Mouse (Mus musculus) CH12.LX (cell line): Measurements from ENCODE around the gene Ccdc50. TPM values are rescaled to one million over a fixed set of nuclear protein-coding genes. Genes with fewer than 3 reads are reported as not detected.

Experiments used
- DNase-seq: peaks from one replicate; pipeline ENCODE4 v3.0.0-alpha.2; 2013; ENCODE audit errors: extremely low read depth
- H3K27ac ChIP-seq: 2 replicates; pipeline ENCODE4 v1.5.1; 2012; ENCODE audit warnings: low read depth, mild to moderate bottlenecking, control low read depth, moderate library complexity; ENCODE audit not compliant: insufficient read depth
- H3K27me3 ChIP-seq: replicated peaks from 2 replicates; pipeline ENCODE3; 2012; ENCODE audit warnings: inconsistent platforms
- H3K36me3 ChIP-seq, 2 experiments: replicated peaks in 1 of 2; 2 replicates each; pipeline versions ENCODE3 to v1.6.1; 2012; ENCODE audit warnings: inconsistent platforms in 1 of 2, low read length in 1 of 2, mild to moderate bottlenecking in 1 of 2, mixed read lengths in 1 of 2, moderate library complexity in 1 of 2; ENCODE audit not compliant: control insufficient read depth in 1 of 2, insufficient read depth in 1 of 2
- H3K4me1 ChIP-seq, 2 experiments: 2 replicates each; pipeline ENCODE4 v1.6.1; 2012; ENCODE audit warnings: inconsistent platforms in 1 of 2, moderate library complexity in 1 of 2; ENCODE audit not compliant: insufficient read depth in 2 of 2, control insufficient read depth in 1 of 2
- H3K4me2 ChIP-seq: 2 replicates; pipeline ENCODE4 v1.6.1; 2012; ENCODE audit warnings: low read depth, mild to moderate bottlenecking, control low read depth; ENCODE audit not compliant: poor library complexity, insufficient read depth, severe bottlenecking
- H3K4me3 ChIP-seq, 3 experiments: fragments of 150-350 bp in 1 of 3; sonication (generic) in 1 of 3; replicated peaks in 1 of 3; 2 replicates each; pipeline versions ENCODE3 to v1.5.1; 2011 to 2012; ENCODE audit warnings: low read depth in 2 of 3, low read length in 2 of 3, mild to moderate bottlenecking in 2 of 3, moderate library complexity in 2 of 3, control low read depth in 1 of 3, improper control_type of control experiment in 1 of 3, inconsistent platforms in 1 of 3, mixed read lengths in 1 of 3; ENCODE audit not compliant: poor library complexity in 1 of 3
- H3K79me2 ChIP-seq: replicated peaks from 2 replicates; pipeline ENCODE4 v1.6.1; 2012; ENCODE audit warnings: mild to moderate bottlenecking, moderate library complexity; ENCODE audit not compliant: control insufficient read depth, poor library complexity, insufficient read depth, severe bottlenecking; ENCODE audit errors: extremely low read depth
- H3K9ac ChIP-seq: 2 replicates; pipeline ENCODE4 v1.6.1; 2012; ENCODE audit warnings: low read depth, mild to moderate bottlenecking, control low read depth, moderate library complexity; ENCODE audit not compliant: insufficient read depth
- H3K9me3 ChIP-seq: replicated peaks from 2 replicates; pipeline ENCODE3; 2012; ENCODE audit warnings: low read length, inconsistent platforms, mixed read lengths
- BHLHE40 ChIP-seq: IDR thresholded peaks from 2 replicates; pipeline ENCODE4 v1.6.1; 2011; ENCODE audit warnings: mild to moderate bottlenecking, low read depth, low read length, improper control_type of control experiment
- CHD1 ChIP-seq: IDR thresholded peaks from 2 replicates; pipeline ENCODE4 v1.6.1; 2012; ENCODE audit warnings: low read depth, low read length, improper control_type of control experiment, inconsistent platforms
- CHD2 ChIP-seq: IDR thresholded peaks from 2 replicates; pipeline ENCODE4 v1.6.1; 2011; ENCODE audit warnings: low read length, improper control_type of control experiment
- CTCF ChIP-seq, 2 experiments: IDR thresholded peaks in 1 of 2; conservative IDR thresholded peaks in 1 of 2; 2 replicates each; pipeline ENCODE4 v1.5.1; 2011 to 2012; ENCODE audit warnings: low read depth in 2 of 2, low read length in 2 of 2, improper control_type of control experiment in 1 of 2, inconsistent platforms in 1 of 2, mild to moderate bottlenecking in 1 of 2, moderate library complexity in 1 of 2
- E2F4 ChIP-seq: IDR thresholded peaks from 2 replicates; pipeline ENCODE4 v1.6.1; 2011; ENCODE audit warnings: low read depth, low read length, improper control_type of control experiment; ENCODE audit not compliant: insufficient replicate concordance
- EP300 ChIP-seq: IDR thresholded peaks from 2 replicates; pipeline ENCODE4 v1.6.1; 2011; ENCODE audit warnings: low read length, improper control_type of control experiment
- ETS1 ChIP-seq: conservative IDR thresholded peaks from 2 replicates; pipeline ENCODE4 v1.6.1; 2012; ENCODE audit warnings: low read depth, mild to moderate bottlenecking, inconsistent platforms, low read length, improper control_type of control experiment, moderate library complexity
- GABPA ChIP-seq: IDR thresholded peaks from 2 replicates; pipeline ENCODE4 v1.6.1; 2012; ENCODE audit warnings: low read depth, low read length, improper control_type of control experiment, inconsistent platforms; ENCODE audit not compliant: insufficient replicate concordance
- HCFC1 ChIP-seq: IDR thresholded peaks from 2 replicates; pipeline ENCODE4 v1.6.1; 2012; ENCODE audit warnings: low read depth, mild to moderate bottlenecking, inconsistent platforms, low read length, improper control_type of control experiment
- IRF4 ChIP-seq: IDR thresholded peaks from 2 replicates; pipeline ENCODE4 v1.6.1; 2014; ENCODE audit warnings: low read depth, mild to moderate bottlenecking, inconsistent platforms, low read length, improper control_type of control experiment
- JUN ChIP-seq: IDR thresholded peaks from 2 replicates; pipeline ENCODE4 v1.6.1; 2011; ENCODE audit warnings: low read depth, mild to moderate bottlenecking, low read length, improper control_type of control experiment, moderate library complexity; ENCODE audit not compliant: insufficient read depth
- JUND ChIP-seq: conservative IDR thresholded peaks from 2 replicates; pipeline ENCODE4 v1.6.1; 2011; ENCODE audit warnings: low read depth, low read length, improper control_type of control experiment
- KAT2A ChIP-seq: IDR thresholded peaks from 2 replicates; pipeline ENCODE4 v1.6.1; 2012; ENCODE audit warnings: low read length, improper control_type of control experiment, inconsistent platforms; ENCODE audit not compliant: insufficient replicate concordance
- MAFK ChIP-seq: IDR thresholded peaks from 2 replicates; pipeline ENCODE4 v1.6.1; 2011; ENCODE audit warnings: low read length, improper control_type of control experiment; ENCODE audit not compliant: insufficient replicate concordance
- MAX ChIP-seq: IDR thresholded peaks from 2 replicates; pipeline ENCODE4 v1.6.1; 2011; ENCODE audit warnings: low read length, improper control_type of control experiment
- MEF2A ChIP-seq: IDR thresholded peaks from 2 replicates; pipeline ENCODE4 v1.6.1; 2014; ENCODE audit warnings: low read depth, mild to moderate bottlenecking, inconsistent platforms, low read length, improper control_type of control experiment, borderline replicate concordance
- MXI1 ChIP-seq: IDR thresholded peaks from 2 replicates; pipeline ENCODE4 v1.6.1; 2011; ENCODE audit warnings: mild to moderate bottlenecking, low read depth, low read length, improper control_type of control experiment
- MYC ChIP-seq: IDR thresholded peaks from 2 replicates; pipeline ENCODE4 v1.6.1; 2011; ENCODE audit warnings: low read depth, mild to moderate bottlenecking, improper control_type of control experiment, low read length
- RAD21 ChIP-seq: IDR thresholded peaks from 2 replicates; pipeline ENCODE4 v1.6.1; 2011; ENCODE audit warnings: low read depth, mild to moderate bottlenecking, low read length, improper control_type of control experiment, moderate library complexity
- RCOR1 ChIP-seq: conservative IDR thresholded peaks from 2 replicates; pipeline ENCODE4 v1.6.1; 2012; ENCODE audit warnings: low read depth, mild to moderate bottlenecking, inconsistent platforms, low read length, improper control_type of control experiment
- SIN3A ChIP-seq: IDR thresholded peaks from 2 replicates; pipeline ENCODE4 v1.6.1; 2012; ENCODE audit warnings: low read length, improper control_type of control experiment, inconsistent platforms
- SMC3 ChIP-seq: IDR thresholded peaks from 2 replicates; pipeline ENCODE4 v1.6.1; 2011; ENCODE audit warnings: low read depth, low read length, improper control_type of control experiment
- TBP ChIP-seq: conservative IDR thresholded peaks from 2 replicates; pipeline ENCODE4 v1.6.1; 2011; ENCODE audit warnings: low read depth, low read length, improper control_type of control experiment
- TCF12 ChIP-seq: IDR thresholded peaks from 2 replicates; pipeline ENCODE4 v1.6.1; 2014; ENCODE audit warnings: low read depth, mild to moderate bottlenecking, inconsistent platforms, low read length, improper control_type of control experiment
- ZKSCAN1 ChIP-seq: IDR thresholded peaks from 2 replicates; pipeline ENCODE4 v1.6.1; 2012; ENCODE audit warnings: low read depth, inconsistent platforms, low read length, improper control_type of control experiment, borderline replicate concordance
- ZMIZ1 ChIP-seq: IDR thresholded peaks from 2 replicates; pipeline ENCODE4 v1.6.1; 2012; ENCODE audit warnings: low read depth, mild to moderate bottlenecking, inconsistent platforms, low read length, improper control_type of control experiment
- dilution Hi-C: fragments of 300-500 bp; cut with MboI; formaldehyde crosslinking; loops from 2 replicates; pipeline ENCODE4 v1.14.3; 2020; ENCODE audit warnings: low sequenced_read_pairs; ENCODE audit not compliant: extremely low pct_unique_long_range_greater_than_20kb, extremely low pct_ligation_motif_present
- in situ Hi-C: fragments of 300-500 bp; cut with MboI; formaldehyde crosslinking; loops from 3 replicates; pipeline ENCODE4 v1.14.3; 2019; ENCODE audit warnings: low sequenced_read_pairs, low pct_ligation_motif_present, low pct_unique_long_range_greater_than_20kb, mixed read lengths
- polyA plus RNA-seq: library from polyadenylated mRNA; unstranded; fragments of >175 nt; gene quantifications from 2 replicates; pipeline ENCODE4 v1.2.1, GENCODE M21; 2012; ENCODE audit warnings: low read depth; ENCODE audit not compliant: insufficient read length
- total RNA-seq, 2 experiments: library from RNA; depleted of rRNA; stranded (reverse); fragments of 300-350 nt in 1 of 2; fragments of >200 nt in 1 of 2; gene quantifications; 2 replicates each; pipeline ENCODE4 v1.2.3; 2012 to 2014

The Ccdc50 gene
- total and polyA plus RNA-seq, 3 experiments, result 203 to 261 (median 243) TPM

GRCm38 (mm10) chr16:27354464-27354863, 34.2 kb upstream of the Ccdc50 start:
- dilution Hi-C loops, result no loop called here
- Histone ChIP-seq H3K9me3 (no peaks in the 10 kb centered on the region), H3K27ac (peak overlapping the region; percentile 90), H3K79me2 (no peaks in the 10 kb centered on the region), H3K4me2 (peak overlapping the region; percentile 91), H3K9ac (peak overlapping the region; percentile 41), H3K36me3 (no peaks in the 10 kb centered on the region), H3K4me3 (no peak overlapping the region), H3K27me3 (no peaks in the 10 kb centered on the region), H3K4me1 (peaks cover 13 to 67% of the 10 kb centered on the region in 2 experiments)
- in situ Hi-C loops, result no loop called here
- peak; percentile 90 for DNase-seq
- no peak for TF ChIP-seq ZKSCAN1
- TF ChIP-seq CTCF (conservative IDR thresholded peaks at IDR 0.05 in 1 of 2, IDR thresholded peaks at IDR 0.05 in 1 of 2; ENCODE audit: low read depth in 2 of 2, low read length in 2 of 2), result no peak
- peak; percentile 87 for TF ChIP-seq SIN3A
- peak; percentile 72 for TF ChIP-seq TBP
- TF ChIP-seq ZMIZ1, result no peak
- TF ChIP-seq TCF12, result peak; percentile 86; the same call in 1 of the 2 replicates
- TF ChIP-seq E2F4, result 0 out of 2 replicates have a peak, but pooled peaks have one; percentile 50
- TF ChIP-seq BHLHE40, result peak; percentile 97
- peak; percentile 85 for TF ChIP-seq MAFK
- TF ChIP-seq MYC, result peak; percentile 87; the same call in 1 of the 2 replicates
- TF ChIP-seq HCFC1, result peak; percentile 44; the same call in 1 of the 2 replicates
- TF ChIP-seq RAD21, result peak; percentile 31
- TF ChIP-seq KAT2A, result no peak
- TF ChIP-seq EP300, result peak; percentile 95
- peak; percentile 76 for TF ChIP-seq JUND
- peak; percentile 91; the same call in 1 of the 2 replicates for TF ChIP-seq CHD1
- peak; percentile 86 for TF ChIP-seq MAX
- TF ChIP-seq RCOR1, result peak; percentile 72
- no peak for TF ChIP-seq MXI1
- TF ChIP-seq CHD2, result peak; percentile 93
- TF ChIP-seq IRF4, result peak; percentile 93
- no peak for TF ChIP-seq GABPA
- peak; percentile 25 for TF ChIP-seq SMC3
- TF ChIP-seq ETS1, result peak; percentile 97
- peak; percentile 98 for TF ChIP-seq MEF2A
- TF ChIP-seq JUN, result peak; percentile 73
